ENCODE assay signal across 21 mouse cellular contexts in genomic region chr7:112781987-112782386, GRCm38 (mm10).
"Had no signal": no experiment of that assay in that cellular context is flagged by ENCODE, and none has a peak within 500 bp of the region (broad histone marks: within the 10 kb centered on the region; RNA-seq: fewer than 3 reads in every experiment).

No protein-coding gene starts in this region.

- H3K4me2 ChIP-seq: kidney, embryonic 15.5 days; limb, embryonic 12.5 days; liver, embryonic 12.5 days; liver, embryonic 15.5 days; lung, embryonic 15.5 days; midbrain, embryonic 13.5 days; stomach, embryonic 15.5 days had no signal

- ATAC-seq: liver, embryonic 12.5 days; midbrain, embryonic 13.5 days; midbrain, embryonic 16.5 days had no signal

- H3K27me3 ChIP-seq: kidney, embryonic 15.5 days; limb, embryonic 12.5 days; liver, embryonic 12.5 days; liver, embryonic 15.5 days; lung, embryonic 15.5 days; midbrain, embryonic 13.5 days; stomach, embryonic 15.5 days had no signal

- H3K9ac ChIP-seq: kidney, embryonic 15.5 days; limb, embryonic 12.5 days; liver, embryonic 12.5 days; liver, embryonic 15.5 days; lung, embryonic 15.5 days; midbrain, embryonic 13.5 days; stomach, embryonic 15.5 days had no signal

- H3K4me1 ChIP-seq: megakaryocyte, embryonic 14.5 days had no signal

- H3K36me3 ChIP-seq: limb, embryonic 12.5 days; liver, embryonic 12.5 days; liver, embryonic 15.5 days; lung, embryonic 15.5 days; midbrain, embryonic 13.5 days had no signal

- H3K27ac ChIP-seq: kidney, embryonic 15.5 days; left cerebral cortex, adult 2 months; limb, embryonic 12.5 days; liver, embryonic 12.5 days; liver, embryonic 15.5 days; lung, embryonic 15.5 days; midbrain, embryonic 10.5 days; midbrain, embryonic 13.5 days; stomach, embryonic 15.5 days had no signal

- H3K4me3 ChIP-seq: kidney, embryonic 15.5 days; left cerebral cortex, adult 2 months; limb, embryonic 12.5 days; liver, embryonic 12.5 days; liver, embryonic 15.5 days; lung, embryonic 15.5 days; megakaryocyte, embryonic 14.5 days; midbrain, embryonic 10.5 days; midbrain, embryonic 13.5 days; stomach, embryonic 15.5 days had no signal

- H3K9me3 ChIP-seq: limb, embryonic 12.5 days; liver, embryonic 12.5 days; liver, embryonic 15.5 days; lung, embryonic 15.5 days; midbrain, embryonic 13.5 days; stomach, embryonic 15.5 days had no signal

- DNase-seq: kidney, postnatal 10 days; kidney, postnatal 36 days; layer of hippocampus, postnatal 36 days; liver; lung, adult 18-20 months; lung, postnatal 10 days; lung, postnatal 36 days; right cerebral cortex, postnatal 25 days; spleen, adult 18-20 months; thymus, postnatal 25 days had no signal
